In genomic region chr13:114478329-114478728, GRCm38 (mm10) we compare ENCODE assay signal across 10 mouse cellular contexts.
"Had no signal": no experiment of that assay in that cellular context is flagged by ENCODE, and none has a peak within 500 bp of the region (broad histone marks: within the 10 kb centered on the region; RNA-seq: fewer than 3 reads in every experiment).

No protein-coding gene starts in this region.

- H3K9ac ChIP-seq: kidney, embryonic 15.5 days; limb, embryonic 13.5 days; liver, embryonic 14.5 days; midbrain, embryonic 13.5 days; neural tube, embryonic 15.5 days had no signal

- H3K27me3 ChIP-seq: kidney, embryonic 15.5 days; limb, embryonic 13.5 days; midbrain, embryonic 13.5 days; neural tube, embryonic 15.5 days had no signal

- H3K9me3 ChIP-seq: kidney, embryonic 15.5 days; neural tube, embryonic 15.5 days had no signal

- H3K4me2 ChIP-seq: kidney, embryonic 15.5 days; limb, embryonic 13.5 days; midbrain, embryonic 13.5 days; neural tube, embryonic 15.5 days had no signal

- ATAC-seq: midbrain, embryonic 13.5 days had no signal

- H3K36me3 ChIP-seq: kidney, embryonic 15.5 days; limb, embryonic 13.5 days; midbrain, embryonic 13.5 days; neural tube, embryonic 15.5 days had no signal

- DNase-seq: kidney, postnatal 14 days; left cerebral cortex, postnatal 4 days; lung, adult 18-20 months; thymus, adult 18-20 months; thymus, postnatal 25 days had no signal

- H3K27ac ChIP-seq: kidney, embryonic 15.5 days; limb, embryonic 13.5 days; liver, embryonic 14.5 days; midbrain, embryonic 13.5 days; neural tube, embryonic 15.5 days had no signal

- H3K4me3 ChIP-seq: kidney, embryonic 15.5 days; limb, embryonic 13.5 days; midbrain, embryonic 13.5 days; neural tube, embryonic 15.5 days had no signal

- H3K4me1 ChIP-seq: kidney, embryonic 15.5 days; limb, embryonic 13.5 days; midbrain, embryonic 13.5 days; neural tube, embryonic 15.5 days had no signal
